Mouse (Mus musculus) liver, embryonic 14.5 days (tissue): ENCODE measurements at regions not wholly inside any gene's neighbourhood (a gene's known extent, or its start where the extent isn't known, plus 50 kb on each side); places are given as distances from the start of the nearest gene placed in this dataset.

Experiments used
- ATAC-seq: fragments of 200-750 bp; cut with Nextera tagmentation; 2 replicates; pipeline ENCODE4 v1.8.0; 2017; ENCODE audit warnings: moderate number of reproducible peaks, mild to moderate bottlenecking, moderate library complexity; ENCODE audit not compliant: insufficient read depth
- DNase-seq, 3 experiments: peaks; one replicate each; pipeline ENCODE4 v3.0.0-alpha.2; 2012 to 2013; ENCODE audit warnings: low read depth in 3 of 3, low spot score in 3 of 3
- H3K27ac ChIP-seq: fragments of 300-500 bp; sonication (generic); 2 replicates; pipeline ENCODE4 v1.5.1; 2014; ENCODE audit warnings: moderate library complexity, mild to moderate bottlenecking, control low read depth, inconsistent platforms
- H3K27me3 ChIP-seq: fragments of 300-500 bp; sonication (generic); 2 replicates; pipeline ENCODE4 v1.6.1; 2014; ENCODE audit warnings: mild to moderate bottlenecking, low read length, moderate library complexity; ENCODE audit not compliant: control insufficient read depth, insufficient read depth
- H3K36me3 ChIP-seq: fragments of 300-500 bp; sonication (generic); replicated peaks from 2 replicates; pipeline ENCODE4 v1.6.1; 2014; ENCODE audit warnings: low read depth; ENCODE audit not compliant: control insufficient read depth, insufficient read depth
- H3K4me1 ChIP-seq, 2 experiments: fragments of 200-500 bp in 1 of 2; fragments of 300-500 bp in 1 of 2; sonication (generic) in 1 of 2; replicated peaks; 2 replicates each; pipeline ENCODE4 v1.6.1; 2012 to 2014; ENCODE audit warnings: antibody characterized with exemption in 1 of 2, inconsistent platforms in 1 of 2, low read length in 1 of 2; ENCODE audit not compliant: control insufficient read depth in 2 of 2, insufficient read depth in 2 of 2
- H3K4me2 ChIP-seq: fragments of 300-500 bp; sonication (generic); 2 replicates; pipeline ENCODE4 v1.6.1; 2014; ENCODE audit warnings: low read depth, mild to moderate bottlenecking, control low read depth, moderate library complexity
- H3K4me3 ChIP-seq, 2 experiments: fragments of 200-500 bp in 1 of 2; fragments of 300-500 bp in 1 of 2; sonication (generic) in 1 of 2; 2 replicates each; pipeline ENCODE4 v1.5.1; 2012 to 2014; ENCODE audit warnings: low read depth in 2 of 2, low read length in 2 of 2, mild to moderate bottlenecking in 2 of 2, control low read depth in 1 of 2, inconsistent platforms in 1 of 2, moderate library complexity in 1 of 2; ENCODE audit not compliant: insufficient read depth in 1 of 2
- H3K9ac ChIP-seq: fragments of 300-500 bp; sonication (generic); replicated peaks from 2 replicates; pipeline ENCODE4 v1.6.1; 2014; ENCODE audit warnings: mild to moderate bottlenecking, control low read depth, moderate library complexity
- H3K9me3 ChIP-seq: fragments of 300-500 bp; sonication (generic); 2 replicates; pipeline ENCODE4 v1.6.1; 2016; ENCODE audit warnings: low read length, mixed read lengths; ENCODE audit not compliant: control insufficient read depth
- CTCF ChIP-seq: IDR thresholded peaks from 2 replicates; pipeline ENCODE4 v1.5.1; 2016; ENCODE audit warnings: antibody characterized with exemption, low read depth, control low read depth
- EP300 ChIP-seq: IDR thresholded peaks from 2 replicates; pipeline ENCODE4 v1.6.1; 2016; ENCODE audit warnings: antibody characterized with exemption, low read depth
- WGBS: fragments of 180-500 bp; shearing (Covaris S2); extraction: QIAGEN DNeasy Blood & Tissue Kit; methylation state at CpG from one replicate; pipeline ENCODE4 v1.1.7; 2014; ENCODE audit not compliant: insufficient replicate concordance; 5-methylcytosine and 5-hydroxymethylcytosine counted together

DNA sequence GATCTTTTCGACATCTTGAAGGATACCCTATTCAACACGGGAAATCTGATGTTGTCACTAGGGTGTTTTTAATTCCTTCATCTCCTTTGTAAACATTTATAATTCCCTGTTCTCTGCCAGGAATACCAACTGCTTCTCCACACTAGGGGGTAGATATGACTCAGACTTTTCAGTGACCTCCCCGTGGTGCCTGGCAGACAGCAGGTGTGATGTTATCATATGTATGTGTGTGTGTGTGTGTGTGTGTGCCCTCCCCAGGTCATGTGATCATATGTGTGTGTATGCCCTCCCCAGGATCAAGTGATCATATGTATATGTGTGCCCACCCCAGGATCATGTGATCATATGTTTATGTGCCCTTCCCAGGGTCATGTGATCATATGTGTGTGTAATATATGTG, 220.9 kb downstream of the Setd4 start:
- DNase-seq, result no peak
- H3K9me3 ChIP-seq, result no peaks in the 10 kb centered on the region
- no peaks in the 10 kb centered on the region for H3K27me3 ChIP-seq
- no peaks in the 10 kb centered on the region for H3K4me1 ChIP-seq
- no peak overlapping the region for H3K9ac ChIP-seq
- WGBS, result 52% methylated on average over 3 of the region's 3 CpGs
- H3K4me2 ChIP-seq, result no peak overlapping the region
- no peak for ATAC-seq
- no peaks in the 10 kb centered on the region for H3K36me3 ChIP-seq
- TF ChIP-seq EP300 (no peak), CTCF (no peak)
- H3K27ac ChIP-seq, result no peak overlapping the region
- no peak overlapping the region for H3K4me3 ChIP-seq

DNA sequence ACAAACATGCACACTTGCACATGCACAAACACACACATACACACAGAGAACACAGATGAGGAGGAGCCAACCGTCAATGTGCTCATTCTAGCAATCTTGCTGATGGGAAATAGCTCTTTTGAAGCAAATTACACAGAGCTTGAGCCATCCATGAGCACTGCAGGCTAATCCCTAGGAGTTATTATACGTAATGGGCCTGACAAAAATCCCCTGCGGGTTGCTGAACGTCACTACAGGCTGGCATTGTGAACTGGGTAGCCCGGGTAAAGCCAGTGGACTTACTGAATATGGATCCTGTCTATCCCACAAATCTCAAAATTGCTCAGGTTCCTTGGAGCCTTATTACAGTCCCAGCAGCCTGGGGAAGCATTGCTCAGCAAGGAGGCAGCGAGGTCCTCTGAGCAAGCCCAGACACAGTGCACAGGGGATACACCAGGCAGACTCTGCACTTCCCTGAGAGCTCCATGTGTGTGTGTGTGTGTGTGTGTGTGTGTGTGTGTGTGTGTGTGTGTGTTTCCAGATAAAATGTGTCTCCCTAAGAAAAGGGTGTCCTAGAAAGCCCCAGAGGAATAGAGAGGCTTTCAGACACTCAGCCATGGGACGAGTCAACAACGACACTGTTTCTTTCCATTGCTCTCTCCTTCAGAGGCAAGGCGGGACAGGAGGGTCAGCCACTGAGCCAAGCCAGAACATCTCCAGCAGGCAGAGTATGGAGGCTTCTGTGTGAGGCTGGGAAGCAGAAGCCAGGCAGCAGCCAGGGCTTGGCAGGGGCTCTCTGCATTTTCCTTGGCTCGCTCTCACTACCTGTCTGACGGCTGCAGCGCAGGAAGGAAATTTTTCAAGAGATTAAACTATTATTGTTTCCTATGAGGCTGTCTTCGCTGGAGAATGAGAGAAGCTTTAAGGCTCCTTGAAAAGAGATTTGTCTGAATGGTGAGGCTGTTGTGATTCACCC, 222.9 kb downstream of the Setd4 start:
- Histone ChIP-seq H3K4me1 (no peaks in the 10 kb centered on the region), H3K9ac (no peak overlapping the region), H3K27me3 (no peaks in the 10 kb centered on the region), H3K4me2 (no peak overlapping the region), H3K27ac (no peak overlapping the region), H3K9me3 (no peaks in the 10 kb centered on the region), H3K4me3 (no peak overlapping the region), H3K36me3 (no peaks in the 10 kb centered on the region)
- TF ChIP-seq CTCF, result no peak
- TF ChIP-seq EP300, result no peak
- DNase-seq, result no peak
- 64% methylated on average over 13 of the region's 13 CpGs for WGBS
- ATAC-seq, result no peak

DNA sequence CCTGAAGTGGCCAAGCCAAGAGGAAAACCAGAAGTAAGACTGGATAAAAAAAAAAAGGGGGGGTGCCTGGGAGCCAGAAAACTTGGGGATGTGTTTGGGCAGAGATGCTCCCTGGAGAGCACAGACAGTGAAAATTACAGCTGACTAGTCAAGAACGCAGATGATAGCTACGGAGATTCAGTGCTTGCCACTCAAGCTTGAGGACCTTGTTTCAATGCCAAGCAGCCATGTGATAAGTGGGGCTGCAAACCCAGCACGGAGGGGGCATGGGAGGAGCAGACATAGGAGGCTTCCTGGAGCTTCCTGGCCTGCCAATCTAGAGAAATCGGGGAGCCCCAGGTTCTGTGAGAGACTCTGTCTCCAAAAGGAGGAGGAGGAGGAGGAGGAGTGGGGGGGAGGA, 223.7 kb downstream of the Setd4 start:
- Histone ChIP-seq H3K27me3 (no peaks in the 10 kb centered on the region), H3K9ac (no peak overlapping the region), H3K4me3 (no peak overlapping the region), H3K36me3 (no peaks in the 10 kb centered on the region), H3K9me3 (no peaks in the 10 kb centered on the region), H3K27ac (no peak overlapping the region), H3K4me2 (no peak overlapping the region), H3K4me1 (no peaks in the 10 kb centered on the region)
- ATAC-seq (no peak), DNase-seq (no peak)
- WGBS, result 52% methylated on average over 4 of the region's 4 CpGs
- TF ChIP-seq CTCF, result no peak
- TF ChIP-seq EP300, result no peak

DNA sequence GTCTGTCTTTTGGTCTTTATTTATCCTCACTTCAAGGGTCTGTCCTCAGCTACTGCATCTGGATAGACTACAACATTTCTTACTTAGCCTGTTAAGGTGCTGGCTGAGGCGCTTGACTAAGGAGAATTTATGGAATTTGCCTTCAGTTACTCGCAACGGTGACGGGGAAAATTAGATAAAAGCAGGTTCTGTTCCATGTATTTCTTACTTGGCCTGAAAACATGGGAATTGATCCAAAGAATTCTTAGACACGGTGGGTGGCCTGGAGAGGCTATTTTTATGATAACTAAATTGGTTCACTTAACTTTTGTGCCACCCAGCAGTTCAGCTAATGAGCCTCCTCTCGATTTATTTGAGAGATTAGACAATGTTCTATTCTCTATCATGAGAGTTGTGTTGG, 224.3 kb downstream of the Setd4 start:
- whole genome bisulfite sequencing, result 70% methylated on average over 6 of the region's 6 CpGs
- Histone ChIP-seq H3K36me3 (no peaks in the 10 kb centered on the region), H3K4me3 (no peak overlapping the region), H3K9me3 (no peaks in the 10 kb centered on the region), H3K4me2 (no peak overlapping the region), H3K4me1 (no peaks in the 10 kb centered on the region), H3K27me3 (no peaks in the 10 kb centered on the region), H3K9ac (no peak overlapping the region), H3K27ac (no peak overlapping the region)
- ATAC-seq (no peak), DNase-seq (no peak)
- TF ChIP-seq CTCF, result no peak
- no peak for TF ChIP-seq EP300

DNA sequence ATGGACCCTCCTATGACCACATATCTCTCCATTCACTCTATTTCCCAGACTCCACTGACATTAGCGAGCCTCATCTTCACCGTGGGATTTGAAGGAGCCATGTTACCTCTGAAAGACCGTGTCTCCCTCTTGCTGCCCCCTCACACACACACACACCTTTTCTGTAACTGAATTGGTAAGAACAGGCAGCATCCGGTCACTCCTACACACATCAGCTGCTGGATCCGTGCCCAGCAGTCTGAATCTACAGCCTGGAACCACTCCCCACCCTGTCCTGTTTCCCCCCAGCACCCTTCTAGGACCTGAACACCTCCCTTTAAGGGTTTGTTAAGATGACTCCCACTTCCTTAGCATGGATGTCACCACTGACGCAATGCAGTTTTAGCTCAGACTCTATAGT, 229.2 kb downstream of the Setd4 start:
- no peak for DNase-seq
- H3K9me3 ChIP-seq, result no peaks in the 10 kb centered on the region
- no peak for TF ChIP-seq CTCF
- TF ChIP-seq EP300, result no peak
- no peaks in the 10 kb centered on the region for H3K4me1 ChIP-seq
- no peak for ATAC-seq
- WGBS, result 59% methylated on average over 6 of the region's 6 CpGs
- no peaks in the 10 kb centered on the region for H3K36me3 ChIP-seq
- H3K4me3 ChIP-seq, result no peak overlapping the region
- H3K27ac ChIP-seq, result no peak overlapping the region
- H3K9ac ChIP-seq, result no peak overlapping the region
- no peaks in the 10 kb centered on the region for H3K27me3 ChIP-seq
- H3K4me2 ChIP-seq, result no peak overlapping the region
